Mouse (Mus musculus) hematopoietic stem cell, adult 5-6 weeks (primary cell): ENCODE measurements at regions not wholly inside any gene's neighbourhood (a gene's known extent, or its start where the extent isn't known, plus 50 kb on each side); places are given as distances from the start of the nearest gene placed in this dataset.
A peak's percentile ranks its signal among the peaks of the same experiment; 100 is the strongest.

Source experiments
- ATAC-seq, 2 experiments: fragments of 125-278 bp in 1 of 2; replicated peaks in 1 of 2; 2 replicates each; pipeline ENCODE4 v1.8.0; 2016 to 2017; ENCODE audit warnings: inconsistent platforms in 2 of 2, mild to moderate bottlenecking in 2 of 2, moderate number of reproducible peaks in 2 of 2, low read depth in 1 of 2, moderate TSS enrichment in 1 of 2; ENCODE audit not compliant: low FRiP score in 2 of 2, poor library complexity in 2 of 2, severe bottlenecking in 2 of 2, insufficient read depth in 1 of 2, low TSS enrichment in 1 of 2

- ATAC-seq: no peak
These were observed 96.6 kb upstream of the Jun start for GRCm38 (mm10) chr4:95148665-95149064.

DNA sequence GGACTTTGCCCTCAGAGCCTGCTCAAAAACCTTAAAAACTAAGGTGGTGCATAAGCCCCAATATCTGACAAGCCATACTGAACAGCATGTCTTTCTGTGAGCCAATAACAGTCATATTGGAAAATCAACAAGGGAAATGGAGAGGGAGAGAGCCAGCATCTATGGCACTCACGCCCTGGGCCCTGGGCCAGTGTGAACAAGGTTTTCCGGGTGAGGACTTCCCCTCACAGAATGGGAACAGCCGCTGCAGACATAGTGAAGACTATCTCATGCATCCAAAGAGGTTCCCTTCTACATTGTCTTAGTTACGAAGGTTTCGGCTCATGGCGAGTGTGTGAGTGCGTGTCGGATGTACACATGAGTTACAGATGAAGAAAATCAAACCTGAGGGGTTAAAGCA lies 99.7 kb upstream of the Jun start:
- no peak for ATAC-seq

DNA sequence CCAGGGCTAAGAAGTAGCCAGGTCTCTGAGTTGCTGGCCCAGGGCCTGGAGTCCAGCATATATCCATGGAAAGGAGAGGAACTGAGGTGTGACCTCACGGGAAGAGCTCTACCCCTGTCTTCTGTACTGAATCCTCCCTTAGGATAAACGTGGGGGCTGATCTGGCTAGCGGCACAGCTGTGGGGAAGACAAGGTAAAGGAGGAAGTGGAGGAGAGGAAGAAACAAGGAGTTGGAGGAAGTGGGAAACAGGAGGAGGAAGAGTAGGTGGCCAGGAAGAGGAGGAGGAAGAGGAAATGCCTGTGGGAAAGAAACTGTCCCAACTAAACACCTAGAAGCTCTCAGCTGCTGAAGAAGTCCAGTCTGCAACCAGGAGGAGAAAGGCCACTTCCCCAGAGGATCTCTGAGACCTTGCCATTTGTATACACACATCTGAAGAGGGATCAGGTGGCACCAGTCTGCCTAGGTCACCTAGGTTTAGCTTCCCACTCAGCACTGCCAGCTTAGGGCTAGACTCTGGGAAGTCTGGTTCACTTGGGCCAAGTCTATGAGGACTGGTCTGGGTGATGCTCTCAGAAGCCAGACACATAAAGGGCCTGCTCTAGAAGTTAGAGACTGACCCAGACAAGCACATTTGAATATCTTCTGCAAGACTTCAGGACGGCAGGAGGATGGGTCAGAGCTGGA lies 100.6 kb upstream of the Jun start:
- ATAC-seq: no peak

DNA sequence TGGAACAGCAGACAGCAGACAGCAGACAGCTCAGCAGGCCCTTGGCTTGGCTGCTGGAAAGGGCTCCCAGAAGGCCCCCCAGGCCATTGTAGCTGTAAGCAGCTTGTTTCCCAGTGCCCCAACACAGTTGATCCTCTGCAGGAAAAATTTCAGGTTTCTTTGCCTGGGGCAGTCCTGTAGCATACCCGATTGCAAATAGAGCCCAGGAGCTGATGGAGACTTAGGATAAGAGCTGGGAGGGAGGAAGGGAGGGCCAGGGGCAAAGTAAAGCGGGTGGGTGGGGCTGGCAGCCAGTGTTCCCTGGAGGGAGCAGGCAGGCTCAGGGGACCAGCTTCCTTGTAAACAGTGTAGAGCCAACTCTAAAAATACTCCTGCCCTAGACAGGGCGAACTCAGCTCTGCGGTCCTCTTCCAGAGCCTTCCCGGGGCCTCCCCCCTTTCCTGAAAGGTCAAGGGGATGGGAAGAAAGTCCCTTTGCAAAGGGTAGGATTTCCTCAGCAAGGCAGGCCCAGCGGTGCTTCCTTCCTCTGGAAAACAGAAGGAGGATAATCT lies 101.8 kb upstream of the Jun start:
- no peak for ATAC-seq

DNA sequence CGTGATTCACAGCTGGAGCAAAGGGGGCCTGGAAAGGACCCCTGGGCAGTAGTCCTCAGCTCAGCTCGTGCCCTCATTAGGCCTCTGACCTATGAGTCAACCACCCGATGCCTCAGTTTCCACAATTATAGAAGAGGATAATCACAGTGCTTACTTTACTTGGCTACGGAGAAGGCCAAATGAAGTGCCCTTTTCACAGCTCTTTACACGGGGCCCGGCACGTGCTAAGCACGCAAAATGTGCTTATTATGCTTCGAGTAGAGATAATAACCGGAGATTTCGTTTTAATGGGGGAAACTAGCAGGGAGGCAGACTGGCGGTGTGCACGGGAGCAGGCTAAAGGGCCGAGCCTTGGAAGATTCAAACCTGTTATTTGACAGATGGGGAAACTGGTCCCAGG lies 102.4 kb upstream of the Jun start:
- no peak for ATAC-seq

DNA sequence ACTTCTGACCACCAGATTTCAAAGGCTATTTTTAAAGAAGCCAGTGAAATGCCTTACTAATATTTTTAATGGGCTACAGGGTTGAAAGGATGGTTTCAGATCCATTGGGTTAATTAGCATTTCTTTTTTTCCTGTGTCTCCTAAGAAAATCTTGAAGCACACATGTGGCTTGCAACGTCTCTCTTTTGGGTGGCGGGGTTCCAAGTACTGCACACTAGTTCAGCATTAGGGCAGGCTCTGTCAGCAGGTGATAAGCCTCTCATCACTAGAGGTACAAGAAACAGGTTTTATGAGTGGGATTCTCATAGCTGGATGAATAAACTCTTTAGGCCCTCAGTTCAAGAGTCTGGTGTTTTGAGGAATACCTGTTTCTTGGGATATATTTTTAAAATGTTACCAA lies 103.2 kb upstream of the Jun start:
- ATAC-seq: no peak

- no peak for ATAC-seq
These were observed 103.8 kb upstream of the Jun start for GRCm38 (mm10) chr4:95155796-95156195.

DNA sequence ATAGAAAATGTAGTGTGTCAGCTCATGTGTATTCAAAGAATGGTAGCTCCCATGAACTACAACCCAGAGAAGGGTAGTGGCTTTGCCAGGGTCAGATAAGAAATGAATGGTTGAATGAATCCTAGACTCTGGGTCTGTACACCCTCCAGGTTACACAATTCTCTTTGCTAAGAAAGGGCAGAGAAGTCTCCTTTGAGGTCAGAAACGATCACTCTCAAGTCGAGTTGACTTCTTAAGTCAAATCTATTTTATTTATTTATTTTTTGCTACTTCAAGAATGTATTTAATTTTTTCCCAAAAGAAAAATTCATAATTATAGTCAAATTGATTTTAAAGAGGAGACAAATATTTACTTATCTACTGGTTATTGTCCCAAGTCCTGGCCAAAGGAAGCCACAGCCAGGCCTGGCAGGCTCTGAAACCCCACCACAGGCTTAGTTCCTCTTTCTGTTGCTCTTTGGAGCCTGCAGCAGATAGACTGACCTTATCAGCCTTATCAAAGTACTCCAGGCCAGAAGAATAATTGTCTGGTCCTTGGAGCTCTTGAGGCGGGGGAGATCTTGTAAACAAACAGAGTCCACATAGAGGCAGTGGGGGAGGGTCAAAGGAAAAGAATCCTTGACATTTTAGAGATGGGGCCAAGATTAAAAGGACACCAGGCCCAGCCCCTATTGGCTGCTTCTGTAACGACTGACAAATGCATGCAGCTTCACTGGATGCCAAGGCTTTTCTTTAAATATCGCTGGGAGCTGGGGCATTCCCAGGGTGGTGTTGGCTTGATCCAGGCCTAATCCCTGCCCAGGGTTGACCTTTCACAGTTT lies 104.6 kb upstream of the Jun start:
- ATAC-seq: peak; percentile 70 to 72

DNA sequence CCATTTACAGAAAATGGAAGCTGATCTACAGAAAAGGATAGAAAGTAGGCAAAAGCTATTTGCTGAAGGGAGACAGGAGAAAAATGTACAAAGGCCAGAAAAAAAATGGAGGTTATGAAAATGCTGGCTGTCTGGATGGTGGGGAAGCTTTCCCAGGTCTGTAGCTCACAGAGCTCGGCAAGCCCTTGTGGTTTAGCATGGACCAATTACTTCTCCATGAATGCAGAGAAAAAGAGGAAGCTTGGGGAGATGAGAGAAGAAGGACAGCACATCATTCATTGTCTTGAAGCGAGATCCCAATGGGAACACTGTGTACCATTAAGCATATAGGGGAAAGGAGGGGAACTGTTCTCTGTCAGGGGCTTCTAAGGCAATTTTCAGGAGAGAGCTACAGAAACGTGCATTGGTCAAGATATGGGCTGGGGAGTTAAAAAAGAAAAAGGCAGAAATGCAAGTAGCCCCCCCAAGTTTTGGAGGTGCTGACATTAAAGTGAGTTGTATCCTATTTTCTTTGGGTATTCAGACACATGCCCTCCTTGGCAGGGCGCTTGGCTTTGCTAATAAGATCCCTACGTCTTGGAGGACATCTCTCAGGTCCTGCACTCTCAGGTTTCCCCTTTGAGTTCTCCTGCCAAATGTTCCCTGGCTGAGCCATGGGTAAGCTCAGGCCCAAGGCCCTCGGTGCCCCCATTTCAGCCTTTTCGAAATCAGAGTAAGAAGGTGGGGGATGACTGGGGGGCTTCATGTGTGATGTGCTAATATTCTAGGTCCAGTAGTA lies 105.8 kb upstream of the Jun start:
- 0 out of 4 replicates have a peak, but pooled peaks of 1 of the 2 experiments have one; percentile 25 for ATAC-seq

DNA sequence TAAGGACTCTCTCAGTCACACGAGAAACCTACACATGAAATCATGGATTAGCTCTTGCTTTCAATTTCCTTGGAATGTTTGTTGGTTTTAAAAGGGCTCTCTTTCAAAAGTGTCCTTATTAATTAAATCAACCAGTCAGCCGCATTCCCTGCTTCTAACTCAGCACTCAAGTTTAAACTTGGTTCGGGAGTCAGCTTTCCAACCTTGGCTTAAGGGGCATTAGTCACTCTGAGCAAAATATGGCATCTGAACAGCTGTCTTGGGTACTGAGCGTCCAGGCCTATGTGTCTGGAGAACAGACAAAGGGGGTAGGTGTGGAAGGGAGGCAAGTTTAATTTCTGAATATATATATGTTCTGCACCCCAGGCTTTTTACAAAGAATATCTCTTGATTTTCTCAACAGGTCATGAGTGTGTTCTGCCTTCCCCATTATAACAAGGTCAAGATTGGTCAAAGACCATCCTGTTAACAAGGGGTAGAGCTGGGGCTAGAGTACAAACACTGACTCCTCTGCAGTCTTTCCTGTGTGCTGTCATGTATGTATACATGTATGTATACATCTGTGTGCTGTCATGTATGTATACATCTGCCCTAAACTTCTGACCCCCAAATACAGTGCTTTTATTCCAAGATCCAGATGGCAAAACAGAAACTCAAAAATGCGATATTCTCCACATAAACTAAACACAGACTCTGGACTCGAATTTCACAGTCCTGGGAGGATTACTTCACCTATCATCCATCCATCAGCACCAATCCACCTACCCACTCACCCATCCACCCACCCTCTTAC lies 106.8 kb upstream of the Jun start:
- no peak for ATAC-seq

- no peak for ATAC-seq
These were observed 107.8 kb upstream of the Jun start for GRCm38 (mm10) chr4:95159821-95160220.

DNA sequence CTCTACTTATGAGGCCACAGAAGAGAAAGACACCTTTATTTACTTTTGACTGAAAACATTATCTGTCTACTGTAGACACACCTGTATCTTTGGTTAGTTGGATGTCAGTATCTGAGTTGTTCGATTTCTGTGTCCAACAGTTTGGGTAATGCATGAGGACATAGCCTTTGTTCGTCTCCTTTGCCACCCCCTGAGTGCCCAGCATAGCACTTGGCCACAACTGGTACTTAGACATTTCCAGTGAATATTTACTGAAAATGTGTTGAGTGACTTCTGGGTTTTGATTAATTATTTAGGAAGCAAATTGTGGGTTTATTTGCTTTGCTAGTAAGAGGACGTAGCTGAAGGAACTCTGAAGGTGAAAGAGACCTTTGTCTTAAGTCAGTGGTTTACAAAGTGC lies 108.4 kb upstream of the Jun start:
- no peak for ATAC-seq

- peak; percentile 74 to 76 for ATAC-seq
These were observed 109.1 kb upstream of the Jun start for GRCm38 (mm10) chr4:95160912-95161669.

DNA sequence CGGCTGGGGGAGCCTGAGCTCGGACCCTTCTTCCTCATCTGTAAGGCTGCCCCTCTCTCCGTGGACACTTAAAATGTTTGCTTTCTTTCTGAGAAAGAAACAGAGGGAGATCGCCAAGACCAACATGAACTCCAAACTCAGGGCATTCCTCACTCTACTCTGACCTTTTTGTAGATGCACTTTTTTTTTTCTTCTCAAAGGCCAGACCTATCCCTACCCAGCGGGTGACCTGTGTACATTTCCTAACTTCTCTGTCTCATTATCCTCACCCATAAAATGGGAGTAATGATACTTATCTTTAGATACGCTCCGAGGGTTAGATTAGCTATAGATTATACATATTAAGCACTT lies 109.6 kb upstream of the Jun start:
- ATAC-seq: no peak; a peak in 1 of 4 replicates

- ATAC-seq: peak; percentile 12 to 37; a peak in 2 of 4 replicates
These were observed 110.5 kb upstream of the Jun start for GRCm38 (mm10) chr4:95162386-95163090.

- no peak for ATAC-seq
These were observed 111.4 kb upstream of the Jun start for GRCm38 (mm10) chr4:95163403-95163802.
